Mouse (Mus musculus) urinary bladder, postnatal 10 days (tissue): ENCODE data around the gene Ssxb9.
"Not testable (repeated sequence)": the region's sequence is repeated elsewhere in the genome, so short reads cannot be mapped to it uniquely, and the experiment has no call there.

Source experiments
- DNase-seq: peaks from one replicate; pipeline ENCODE4 v3.0.0; 2022; ENCODE audit warnings: low spot score

Ssxb9 gene

DNA sequence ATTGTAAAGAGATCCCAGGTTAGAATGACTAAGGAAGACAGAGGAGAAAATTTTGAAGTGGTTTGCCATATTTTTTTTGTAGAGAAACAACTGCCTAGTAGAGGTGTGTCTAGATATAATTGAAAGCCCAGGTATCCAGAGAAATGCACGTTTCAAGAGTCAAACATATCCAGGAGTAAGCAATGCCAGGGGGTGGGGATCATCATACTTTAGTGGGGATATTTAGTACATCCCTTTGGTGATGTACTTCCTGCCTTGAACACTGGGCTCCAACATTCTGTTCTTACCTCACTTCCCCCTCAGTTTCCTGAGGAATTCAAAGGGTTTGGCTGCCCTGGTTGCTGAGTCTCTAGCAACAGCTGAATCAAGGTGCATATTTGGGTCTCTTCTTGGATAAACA, at the start of gene Ssxb9:
Gene Ssxb9 (plus strand): TSS at position 301 of the 400 bp plus-strand sequence.
- not testable (repeated sequence) for DNase-seq

DNA sequence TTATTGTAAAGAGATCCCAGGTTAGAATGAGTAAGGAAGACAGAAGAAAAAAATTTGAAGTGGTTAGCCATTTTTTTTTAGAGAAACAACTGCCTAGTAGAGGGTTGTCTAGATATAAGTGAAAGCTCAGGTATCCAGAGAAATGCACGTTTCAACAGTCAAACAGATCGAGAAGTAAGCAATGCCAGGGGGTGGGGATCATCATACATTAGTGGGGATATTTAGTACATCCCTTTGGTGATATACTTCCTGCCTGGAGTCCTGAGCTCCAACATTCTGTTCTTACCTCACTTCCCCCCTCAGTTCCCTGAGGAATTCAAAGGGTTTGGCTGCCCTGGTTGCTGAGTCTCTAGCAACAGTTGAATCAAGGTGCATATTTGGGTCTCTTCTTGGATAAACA, 39.7 kb upstream of the Ssxb9 start, which contains the start of gene Ssxb10:
Gene Ssxb10 (plus strand): TSS at position 301 of the 400 bp plus-strand sequence.
- DNase-seq: no peak

- not testable (repeated sequence) for DNase-seq
These were observed 46.2 kb downstream of the Ssxb9 start, which contains the start of gene Ssxb1 for GRCm38 (mm10) chrX:8413005-8413404. Gene Ssxb1, plus strand, starts transcription at chrX:8413305.
